Mouse (Mus musculus): ENCODE data around the gene Pdlim1. TPM values are rescaled to one million over a fixed set of nuclear protein-coding genes. Genes with fewer than 3 reads are reported as not detected.

Gene Pdlim1
- 100 to 1,000 TPM; 116 to 150 TPM for total RNA-seq (2021)
- long read RNA-seq, experiment 1, transcript Pdlim1-201 (7 exons, 2,571 nt), result major isoform, 57 of 102 reads
- long read RNA-seq, experiment 1, partial matches to known transcripts, result 5 of 102 reads
- long read RNA-seq, experiment 1, other reads (novel, unspliced or antisense), result 37 of 102 reads
- long read RNA-seq, experiment 2, transcript Pdlim1-201 (7 exons, 2,571 nt), result major isoform, 76 of 103 reads
- long read RNA-seq, experiment 2, partial matches to known transcripts, result 1 of 103 reads
- long read RNA-seq, experiment 2, other reads (novel, unspliced or antisense), result 22 of 103 reads

- peak; percentile 79 for DNase-seq
Measured at GRCm38 (mm10) chr19:40271308-40271892, at the start of gene Pdlim1. Pdlim1 (minus strand) TSS chr19:40271842.

DNA sequence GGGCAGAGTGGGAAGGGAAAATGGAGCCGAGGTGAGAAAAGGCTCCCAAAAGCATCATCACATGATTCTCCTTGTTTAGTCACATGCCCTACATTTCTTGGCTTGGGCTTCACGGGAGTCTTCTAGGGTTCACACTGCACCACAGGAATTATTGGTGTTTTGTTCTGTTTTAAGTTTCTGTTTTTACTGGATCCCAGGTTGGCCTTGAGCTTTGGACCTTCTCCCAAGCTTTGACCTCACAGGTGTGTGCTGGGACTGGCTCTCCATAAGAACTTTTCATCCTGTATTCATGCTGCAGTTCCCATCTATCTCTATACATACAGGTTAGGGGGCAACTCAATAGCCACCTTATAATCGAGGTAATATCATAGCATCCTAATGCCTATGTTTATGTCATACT, 47.6 kb upstream of the Pdlim1 start:
- no peak for DNase-seq

- DNase-seq, result no peak
Measured at GRCm38 (mm10) chr19:40318511-40318910, 46.9 kb upstream of the Pdlim1 start.

- no peak for DNase-seq
Measured at GRCm38 (mm10) chr19:40317001-40317400, 45.4 kb upstream of the Pdlim1 start.

DNA sequence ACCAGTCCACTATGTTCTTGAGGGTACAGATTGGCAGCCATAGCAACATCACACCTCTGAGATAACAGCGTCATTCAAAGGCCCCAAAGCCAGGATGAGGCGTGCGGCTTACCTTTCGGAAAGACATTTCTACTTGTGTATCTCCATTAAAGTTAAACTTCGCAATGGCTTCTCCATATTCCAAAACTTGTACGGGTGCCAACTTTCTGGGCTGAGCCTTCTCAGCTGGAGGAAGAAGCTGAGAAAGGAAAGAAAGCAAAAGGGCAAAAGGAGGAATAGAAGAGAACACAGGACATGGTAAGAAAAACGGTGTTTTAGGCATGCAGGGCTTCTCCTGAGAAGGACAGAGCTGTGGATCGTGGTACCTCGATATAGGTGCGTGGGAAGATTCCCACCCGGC, 42.6 kb upstream of the Pdlim1 start:
- no peak for DNase-seq

GRCm38 (mm10) chr19:40311631-40312030, 40.0 kb upstream of the Pdlim1 start:
- no peak for DNase-seq

GRCm38 (mm10) chr19:40310410-40311130, 38.9 kb upstream of the Pdlim1 start:
- no peak for DNase-seq

GRCm38 (mm10) chr19:40309911-40310310, 38.3 kb upstream of the Pdlim1 start:
- DNase-seq, result no peak

GRCm38 (mm10) chr19:40307550-40307949, 35.9 kb upstream of the Pdlim1 start:
- peak; percentile 61 for DNase-seq

- no peak for DNase-seq
Measured at GRCm38 (mm10) chr19:40306631-40307030, 35.0 kb upstream of the Pdlim1 start.

DNA sequence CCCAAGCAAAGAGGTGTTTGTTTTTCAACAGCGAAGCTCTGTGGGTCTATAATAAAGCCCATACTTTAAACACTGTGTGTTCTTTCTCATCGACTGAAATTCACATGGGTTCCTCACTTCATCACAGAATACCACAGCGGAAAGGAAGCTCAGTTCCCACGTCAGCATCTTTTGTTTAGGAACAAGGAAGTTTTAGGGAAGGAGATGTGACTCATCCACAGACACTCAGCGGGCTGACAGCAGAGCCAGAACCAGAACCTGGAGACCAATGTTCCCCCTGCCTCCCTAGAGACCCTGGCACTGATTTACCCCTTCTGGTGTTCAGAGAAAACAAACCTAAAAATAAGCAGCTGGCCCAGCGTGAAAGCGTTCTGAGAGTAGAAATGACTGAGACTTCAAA, 33.8 kb upstream of the Pdlim1 start:
- no peak for DNase-seq

DNA sequence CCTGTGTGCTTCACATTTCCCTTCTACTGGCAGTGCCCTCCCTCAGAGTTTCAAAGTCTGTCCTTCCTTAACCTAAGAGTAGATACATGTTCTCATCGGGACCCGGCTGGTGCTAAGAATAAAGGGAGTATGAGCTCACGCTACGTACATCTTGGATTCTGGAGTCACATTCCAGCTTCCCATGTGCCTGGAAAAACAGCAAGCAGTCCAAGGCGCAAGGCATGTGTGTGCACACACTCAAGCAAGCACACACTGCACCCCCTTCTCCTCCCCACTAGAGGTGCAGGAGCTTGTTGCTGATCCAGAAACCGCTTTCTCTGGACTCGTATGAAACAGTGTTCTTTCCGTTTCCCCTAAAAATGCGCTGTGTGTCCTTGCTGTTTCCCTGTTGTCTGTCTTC, 31.3 kb upstream of the Pdlim1 start:
- peak; percentile 39 for DNase-seq

DNA sequence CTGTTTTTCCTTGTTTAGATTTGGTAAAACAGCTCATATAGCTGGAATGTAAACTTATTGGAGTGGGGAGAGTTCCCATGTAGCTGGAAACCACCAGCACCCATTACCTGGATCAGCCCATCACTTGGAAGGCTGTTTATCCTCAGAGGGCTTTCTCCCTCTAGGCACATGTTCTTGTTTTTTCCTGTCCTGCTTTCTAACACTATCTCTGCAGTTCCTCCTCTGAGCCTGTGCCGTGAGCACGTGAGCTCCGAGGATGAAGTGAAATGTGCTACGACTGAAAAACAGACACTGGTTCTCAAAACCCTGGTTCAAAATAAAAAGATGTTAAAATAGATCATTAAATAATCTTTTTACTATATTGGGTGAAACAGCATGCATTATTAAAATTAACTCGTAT, 30.8 kb upstream of the Pdlim1 start:
- no peak for DNase-seq

DNA sequence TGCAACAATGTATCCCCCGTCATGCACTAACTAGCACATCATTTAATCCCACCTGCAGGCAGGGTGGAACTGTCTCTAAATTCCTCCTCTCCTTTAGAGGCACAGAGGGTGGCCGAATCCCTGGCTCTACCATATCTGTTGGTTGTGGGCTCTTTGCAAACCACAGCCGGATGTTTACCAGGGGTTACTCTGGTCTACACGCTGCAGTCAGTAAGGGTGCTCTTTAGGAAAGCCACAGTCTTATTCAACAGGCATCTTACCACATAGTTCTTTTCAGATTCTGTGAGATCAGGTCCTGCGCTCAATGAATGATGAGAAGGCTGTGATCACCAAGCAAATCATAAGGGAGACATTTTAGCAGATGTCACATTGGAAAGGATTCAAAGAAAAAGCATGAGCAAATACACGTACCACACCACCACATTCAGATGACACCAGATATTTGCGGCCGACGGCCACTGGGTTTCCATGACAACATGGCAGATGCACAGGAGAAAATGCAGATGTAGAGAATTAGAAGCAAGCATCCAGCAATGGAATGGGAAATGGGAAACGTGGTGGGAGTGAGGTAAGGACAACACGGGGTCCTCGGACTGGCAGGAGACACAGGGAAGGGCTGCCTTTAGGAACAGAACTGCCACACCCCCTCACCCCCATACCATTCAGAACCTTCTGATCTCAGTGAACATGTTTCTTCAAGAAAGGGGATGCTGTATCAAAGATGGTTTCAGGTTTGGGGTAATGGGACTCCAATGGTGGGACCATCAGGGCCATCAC, 28.5 kb upstream of the Pdlim1 start:
- DNase-seq, result no peak

- DNase-seq, result no peak
Measured at GRCm38 (mm10) chr19:40299182-40299581, 27.5 kb upstream of the Pdlim1 start.

- DNase-seq, result no peak
Measured at GRCm38 (mm10) chr19:40298574-40298973, 26.9 kb upstream of the Pdlim1 start.

- no peak for DNase-seq
Measured at GRCm38 (mm10) chr19:40297798-40298144, 26.1 kb upstream of the Pdlim1 start.

- DNase-seq, result no peak
Measured at GRCm38 (mm10) chr19:40297078-40297797, 25.6 kb upstream of the Pdlim1 start.

GRCm38 (mm10) chr19:40294231-40294630, 22.6 kb upstream of the Pdlim1 start:
- no peak for DNase-seq

DNA sequence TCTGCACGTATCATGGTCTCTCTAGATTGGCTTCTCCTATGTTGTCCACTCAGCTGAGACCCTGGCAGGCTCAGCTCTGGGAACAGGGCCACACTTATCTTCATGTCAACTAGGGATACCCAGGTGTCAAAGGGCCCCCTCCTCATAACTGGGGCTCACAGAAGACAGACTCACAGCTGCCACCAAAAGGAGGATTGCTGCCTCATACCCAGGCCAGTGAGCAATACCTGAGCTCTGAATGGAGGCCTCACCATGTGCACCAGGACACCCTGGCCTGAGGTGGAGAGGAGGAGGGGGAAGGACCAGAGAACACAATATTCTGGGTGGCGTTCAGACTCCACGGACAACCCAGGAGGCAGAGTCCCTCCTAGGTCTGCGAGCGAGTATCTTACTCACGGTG, 22.1 kb upstream of the Pdlim1 start:
- DNase-seq, result no peak

DNA sequence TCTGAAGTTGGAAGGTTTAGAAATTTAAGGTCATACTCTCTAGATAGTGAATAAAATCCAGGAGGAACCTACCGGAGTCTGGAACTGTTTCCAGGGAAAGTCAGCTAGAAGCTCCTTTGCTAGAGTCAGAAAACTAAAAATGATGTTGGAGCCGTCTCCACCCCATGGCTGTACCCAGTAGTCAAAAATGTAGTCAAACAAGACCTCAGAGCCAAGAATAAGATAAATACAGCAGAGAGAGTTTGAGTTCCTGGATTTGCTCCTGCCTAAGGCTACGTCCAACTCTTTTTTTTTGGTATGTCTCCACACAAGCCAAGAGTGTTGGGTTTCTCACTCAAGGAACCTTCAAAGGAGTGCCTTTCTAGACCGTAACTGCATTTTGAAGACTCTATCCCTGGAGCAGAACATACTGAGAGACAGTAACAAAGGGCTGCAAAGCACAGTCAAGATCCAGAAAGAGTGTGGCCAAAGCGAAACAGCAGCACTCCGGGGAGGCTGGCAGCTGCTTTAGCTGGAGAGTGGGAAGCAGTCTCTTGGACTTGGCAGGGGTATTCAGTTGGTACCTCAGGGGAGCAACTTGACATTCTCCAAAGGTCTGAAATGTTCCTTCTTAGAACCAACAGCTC, 18.6 kb upstream of the Pdlim1 start:
- DNase-seq, result no peak

GRCm38 (mm10) chr19:40288415-40288814, 16.8 kb upstream of the Pdlim1 start:
- DNase-seq, result peak; percentile 31
